In the genomic region with DNA sequence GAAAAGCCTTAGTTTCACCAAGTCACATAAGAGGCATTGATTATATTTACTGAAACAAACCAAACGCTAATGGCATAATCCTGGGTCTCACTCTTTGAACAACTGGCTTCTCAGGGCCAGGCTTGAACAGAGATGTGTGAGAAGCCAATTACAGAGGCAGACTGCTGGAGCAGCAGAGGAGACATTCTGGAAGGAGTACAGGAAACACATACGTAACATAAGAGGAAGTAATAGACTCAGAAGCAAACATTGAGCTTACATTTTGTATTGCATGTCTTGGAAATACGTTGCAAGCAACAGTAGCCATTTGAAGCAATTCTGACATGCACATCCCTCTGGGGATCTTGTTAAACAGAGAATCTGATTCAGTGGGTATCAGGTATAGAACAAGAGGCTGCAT, we compare ENCODE assay signal across 24 mouse cellular contexts.
"Had no signal": no experiment of that assay in that cellular context is flagged by ENCODE, and none has a peak within 500 bp of the region (broad histone marks: within the 10 kb centered on the region; RNA-seq: fewer than 3 reads in every experiment).

No protein-coding gene starts in this region.

- H3K9ac ChIP-seq: limb, embryonic 12.5 days; limb, embryonic 15.5 days; liver, embryonic 14.5 days; liver, postnatal 0 days; lung, embryonic 14.5 days; neural tube, embryonic 13.5 days; stomach, embryonic 15.5 days had no signal

- H3K4me2 ChIP-seq: limb, embryonic 12.5 days; limb, embryonic 15.5 days; liver, embryonic 11.5 days; lung, embryonic 14.5 days; neural tube, embryonic 13.5 days; stomach, embryonic 15.5 days had no signal

- DNase-seq: kidney, adult 18-20 months; kidney, adult 9 months; kidney, postnatal 25 days; left cerebral cortex, postnatal 4 days; liver, postnatal 0 days; lung, embryonic 14.5 days; retina, postnatal 1 day; right cerebral cortex, postnatal 25 days; spleen, adult 18-20 months; thymus, adult 18-20 months; thymus, postnatal 36 days had no signal

- H3K27ac ChIP-seq: kidney, postnatal 0 days; layer of hippocampus, adult 2 months; limb, embryonic 12.5 days; limb, embryonic 15.5 days; liver, embryonic 14.5 days; macrophage; midbrain, embryonic 10.5 days; neural tube, embryonic 13.5 days; stomach, embryonic 15.5 days had no signal

- H3K9me3 ChIP-seq: limb, embryonic 12.5 days; limb, embryonic 15.5 days; megakaryocyte, embryonic 14.5 days; midbrain, embryonic 10.5 days; stomach, embryonic 15.5 days had no signal

- H3K4me3 ChIP-seq: layer of hippocampus, adult 2 months; limb, embryonic 12.5 days; limb, embryonic 15.5 days; megakaryocyte, embryonic 14.5 days; midbrain, embryonic 10.5 days; myocyte; neural tube, embryonic 13.5 days; stomach, embryonic 15.5 days had no signal

- ATAC-seq: liver, postnatal 0 days; lung, postnatal 0 days had no signal

- H3K27me3 ChIP-seq: limb, embryonic 12.5 days; limb, embryonic 15.5 days; megakaryocyte, embryonic 14.5 days; neural tube, embryonic 13.5 days; stomach, embryonic 15.5 days had no signal

- H3K36me3 ChIP-seq: limb, embryonic 12.5 days; limb, embryonic 15.5 days; midbrain, embryonic 10.5 days; neural tube, embryonic 13.5 days; stomach, embryonic 15.5 days had no signal

- H3K4me1 ChIP-seq: limb, embryonic 12.5 days; limb, embryonic 15.5 days; megakaryocyte, embryonic 14.5 days; midbrain, embryonic 10.5 days; neural tube, embryonic 13.5 days; stomach, embryonic 15.5 days had no signal
